Mouse (Mus musculus) ES-Bruce4 (cell line): ENCODE measurements around the gene D230025D16Rik. TPM values are rescaled to one million over a fixed set of nuclear protein-coding genes. Genes with fewer than 3 reads are reported as not detected.

Experiments
- H3K27ac ChIP-seq: 2 replicates; pipeline ENCODE4 v1.5.1; 2012; ENCODE audit warnings: low read length, inconsistent platforms; ENCODE audit not compliant: insufficient read depth
- H3K27me3 ChIP-seq: 2 replicates; pipeline ENCODE4 v1.6.1; 2012; ENCODE audit warnings: mild to moderate bottlenecking, low read length, inconsistent platforms; ENCODE audit not compliant: control insufficient read depth, poor library complexity, insufficient read depth, severe bottlenecking
- H3K36me3 ChIP-seq: 2 replicates; pipeline ENCODE4 v1.6.1; 2012; ENCODE audit warnings: inconsistent platforms, mild to moderate bottlenecking, low read length, moderate library complexity; ENCODE audit not compliant: control insufficient read depth, poor library complexity, insufficient read depth, severe bottlenecking
- H3K4me1 ChIP-seq: one replicate; pipeline ENCODE4 v1.8.1; 2011; ENCODE audit warnings: low read length; ENCODE audit not compliant: control insufficient read depth, insufficient read depth
- H3K4me3 ChIP-seq: 2 replicates; pipeline ENCODE4 v1.5.1; 2011; ENCODE audit warnings: low read depth, mild to moderate bottlenecking, low read length
- H3K9ac ChIP-seq: 2 replicates; pipeline ENCODE4 v1.6.1; 2012; ENCODE audit warnings: low read depth, mild to moderate bottlenecking, inconsistent platforms; ENCODE audit not compliant: poor library complexity, severe bottlenecking
- H3K9me3 ChIP-seq: replicated peaks from 2 replicates; pipeline ENCODE4 v1.6.1; 2012; ENCODE audit warnings: mild to moderate bottlenecking, low read length, inconsistent platforms; ENCODE audit not compliant: control insufficient read depth, poor library complexity, insufficient read depth, severe bottlenecking
- CTCF ChIP-seq: IDR thresholded peaks from one replicate; pipeline ENCODE4 v1.8.1; 2011; ENCODE audit warnings: low read depth, low read length
- EP300 ChIP-seq: IDR thresholded peaks from 2 replicates; pipeline ENCODE4 v1.6.1; 2011; ENCODE audit warnings: low read depth, low read length; ENCODE audit not compliant: insufficient read depth
- POLR2A ChIP-seq: IDR thresholded peaks from one replicate; pipeline ENCODE4 v1.8.1; 2011; ENCODE audit warnings: low read length; ENCODE audit not compliant: insufficient read depth
- polyA plus RNA-seq: library from polyadenylated mRNA; stranded (reverse); fragments of >200 nt; gene quantifications from 2 replicates; pipeline ENCODE4 v1.2.4, GENCODE M21; 2011; ENCODE audit warnings: low read depth; ENCODE audit not compliant: missing spikeins, insufficient read depth, insufficient read length

Gene D230025D16Rik
- polyA plus RNA-seq, 1 experiment: 88.0 TPM

DNA sequence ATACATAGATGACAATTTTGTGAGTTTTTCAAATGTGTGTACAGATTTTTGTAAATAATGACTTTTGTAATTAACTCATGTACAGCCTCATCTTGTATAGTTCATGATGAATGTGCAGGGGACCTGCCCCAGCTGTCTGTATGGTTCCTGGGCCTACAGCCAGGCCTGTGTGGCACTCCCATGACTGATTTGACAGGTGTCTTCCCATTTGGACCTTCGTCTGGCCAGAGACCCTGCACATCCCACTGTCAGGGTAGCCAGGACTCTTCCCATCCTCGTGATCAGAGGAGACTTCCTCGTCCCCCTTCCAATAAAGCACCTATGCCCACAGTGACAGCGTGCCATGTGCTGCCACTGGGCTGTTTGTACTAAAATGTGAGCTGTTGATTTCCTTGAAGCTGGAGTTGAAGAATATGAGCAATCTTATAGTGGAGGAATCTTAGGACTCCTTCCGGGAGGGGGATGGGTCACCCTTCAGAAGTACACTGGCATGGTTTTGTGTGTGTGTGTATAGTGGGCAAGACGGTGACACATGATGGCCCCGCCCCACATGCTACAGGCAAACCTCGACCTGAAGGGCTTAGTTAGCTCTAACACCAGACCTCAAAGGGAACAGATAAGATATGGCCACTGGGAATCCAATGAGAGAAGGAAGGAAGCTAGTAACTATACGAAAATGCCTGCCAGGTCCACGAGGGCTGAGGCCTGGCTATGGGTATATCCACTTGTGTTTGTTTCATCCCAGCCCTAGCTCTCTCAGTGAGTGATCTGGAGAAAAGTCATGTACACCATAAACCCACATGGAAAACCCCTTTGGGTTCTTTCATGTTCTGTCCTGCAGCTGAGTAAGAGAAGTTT lies 28.0 kb downstream of the D230025D16Rik start:
- no peaks in the 10 kb centered on the region for H3K9me3 ChIP-seq
- no peak overlapping the region for H3K4me3 ChIP-seq
- no peak overlapping the region for H3K9ac ChIP-seq
- TF ChIP-seq POLR2A: no peak
- TF ChIP-seq EP300: no peak
- no peak for TF ChIP-seq CTCF
- no peaks in the 10 kb centered on the region for H3K27me3 ChIP-seq
- peaks cover 41% of the 10 kb centered on the region for H3K36me3 ChIP-seq
- no peak overlapping the region for H3K27ac ChIP-seq
- H3K4me1 ChIP-seq: no peaks in the 10 kb centered on the region

DNA sequence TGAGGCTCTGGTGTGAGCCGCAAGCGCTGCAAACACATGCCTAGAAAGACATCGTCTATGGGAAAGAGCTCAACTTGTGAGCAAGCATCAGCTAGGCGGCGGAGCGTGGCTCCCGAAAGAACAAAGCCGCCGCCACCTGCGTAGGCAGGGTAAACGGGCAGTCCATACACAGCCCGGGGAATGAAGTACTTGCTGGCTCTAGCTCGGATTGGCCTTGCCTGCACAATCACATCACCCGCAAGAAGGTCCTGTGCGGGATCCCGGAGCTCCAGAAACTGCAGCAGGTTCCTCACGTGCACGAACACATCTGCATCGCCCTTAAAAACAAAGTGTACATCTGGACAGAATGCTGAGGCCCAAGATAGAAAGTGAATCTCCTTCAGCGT lies 28.8 kb downstream of the D230025D16Rik start:
- no peak overlapping the region for H3K27ac ChIP-seq
- H3K4me1 ChIP-seq: no peaks in the 10 kb centered on the region
- H3K36me3 ChIP-seq: peaks cover 33% of the 10 kb centered on the region
- H3K9ac ChIP-seq: peak overlapping the region; percentile 16; the same call in 1 of the 2 replicates
- TF ChIP-seq POLR2A (no peak), EP300 (no peak), CTCF (no peak)
- H3K27me3 ChIP-seq: no peaks in the 10 kb centered on the region
- no peak overlapping the region for H3K4me3 ChIP-seq
- no peaks in the 10 kb centered on the region for H3K9me3 ChIP-seq

DNA sequence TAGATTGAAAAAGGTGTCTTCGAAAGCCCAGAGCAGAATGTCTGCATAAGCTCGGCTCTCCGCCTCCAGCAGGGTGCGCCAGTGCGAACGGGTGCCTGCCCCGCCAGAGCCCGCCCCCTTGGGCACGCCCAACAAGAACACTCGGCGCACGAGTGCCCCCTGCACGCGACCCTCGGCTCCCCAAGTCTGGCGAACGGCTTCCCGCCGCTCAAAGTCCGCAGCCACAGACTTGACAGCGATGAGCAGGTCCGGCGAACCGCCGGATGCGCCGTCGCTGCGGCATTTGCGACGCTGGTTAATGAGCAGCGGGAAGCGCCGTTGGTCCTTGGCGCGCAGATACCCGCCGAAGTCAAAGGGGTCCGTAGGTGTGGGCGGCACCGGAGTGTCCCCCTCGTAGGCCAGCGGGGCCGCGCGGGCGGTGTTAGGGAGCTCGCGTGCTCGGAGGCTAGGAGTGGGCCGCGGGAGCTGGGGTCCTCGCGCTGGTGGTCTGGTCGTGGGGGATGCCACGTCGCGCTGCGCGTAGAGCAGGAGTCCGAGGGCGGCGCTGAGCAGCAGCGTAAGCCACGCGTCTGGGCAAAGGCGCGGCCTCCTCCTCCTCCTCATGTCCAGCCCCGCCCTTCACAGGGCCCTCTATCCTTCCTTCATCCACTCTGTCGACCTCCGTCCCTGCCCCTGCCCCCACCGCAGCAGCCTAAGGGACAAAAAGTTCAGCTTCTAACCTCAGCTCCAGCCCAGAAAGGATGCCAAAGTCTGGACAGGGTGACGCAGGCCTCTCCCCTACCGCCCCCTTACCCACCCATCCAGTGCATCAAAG lies 29.4 kb downstream of the D230025D16Rik start:
- TF ChIP-seq POLR2A (no peak), EP300 (0 out of 2 replicates have a peak, but pooled peaks have one; percentile 25), CTCF (peak; percentile 90)
- H3K27ac ChIP-seq: no peak overlapping the region

DNA sequence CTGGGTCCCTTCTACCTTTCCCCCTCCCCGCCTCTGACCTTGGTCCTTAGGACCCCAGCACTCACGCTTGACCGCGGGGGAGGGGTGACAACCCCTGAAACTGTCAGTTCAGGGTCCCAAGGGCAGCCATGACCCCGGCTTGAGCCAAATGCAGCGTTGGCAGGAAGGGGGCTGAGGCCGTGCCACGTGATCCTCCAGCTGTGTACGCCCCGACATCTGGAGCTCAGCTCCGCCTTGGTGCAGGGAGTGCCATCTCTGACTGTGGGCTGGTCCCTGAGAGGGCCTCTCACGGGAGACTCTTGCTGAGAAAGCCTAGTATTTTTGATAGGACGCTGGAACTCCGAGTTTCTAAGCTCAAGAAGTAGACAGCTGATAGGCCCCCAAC lies 30.0 kb downstream of the D230025D16Rik start, which contains the start of gene B3gnt9:
Gene B3gnt9 (minus strand): TSS at position 188 of the 385 bp plus-strand sequence.
- Histone ChIP-seq H3K27ac (no peak within 1 kb of the TSS), H3K9ac (peak within 1 kb of the TSS; percentile 59), H3K4me3 (peak within 1 kb of the TSS; percentile 56), H3K36me3 (peaks cover 23% of the 10 kb centered on the region), H3K4me1 (no peaks in the 10 kb centered on the region), H3K9me3 (no peaks in the 10 kb centered on the region), H3K27me3 (no peaks in the 10 kb centered on the region)
- TF ChIP-seq CTCF (no peak), POLR2A (no peak), EP300 (no peak)

More for the DNA sequence above, 29.4 kb downstream of the D230025D16Rik start:
- Histone ChIP-seq H3K4me1 (no peaks in the 10 kb centered on the region), H3K9ac (peak overlapping the region; percentile 59), H3K27me3 (no peaks in the 10 kb centered on the region), H3K9me3 (no peaks in the 10 kb centered on the region), H3K4me3 (peak overlapping the region; percentile 56), H3K36me3 (peaks cover 27% of the 10 kb centered on the region)

DNA sequence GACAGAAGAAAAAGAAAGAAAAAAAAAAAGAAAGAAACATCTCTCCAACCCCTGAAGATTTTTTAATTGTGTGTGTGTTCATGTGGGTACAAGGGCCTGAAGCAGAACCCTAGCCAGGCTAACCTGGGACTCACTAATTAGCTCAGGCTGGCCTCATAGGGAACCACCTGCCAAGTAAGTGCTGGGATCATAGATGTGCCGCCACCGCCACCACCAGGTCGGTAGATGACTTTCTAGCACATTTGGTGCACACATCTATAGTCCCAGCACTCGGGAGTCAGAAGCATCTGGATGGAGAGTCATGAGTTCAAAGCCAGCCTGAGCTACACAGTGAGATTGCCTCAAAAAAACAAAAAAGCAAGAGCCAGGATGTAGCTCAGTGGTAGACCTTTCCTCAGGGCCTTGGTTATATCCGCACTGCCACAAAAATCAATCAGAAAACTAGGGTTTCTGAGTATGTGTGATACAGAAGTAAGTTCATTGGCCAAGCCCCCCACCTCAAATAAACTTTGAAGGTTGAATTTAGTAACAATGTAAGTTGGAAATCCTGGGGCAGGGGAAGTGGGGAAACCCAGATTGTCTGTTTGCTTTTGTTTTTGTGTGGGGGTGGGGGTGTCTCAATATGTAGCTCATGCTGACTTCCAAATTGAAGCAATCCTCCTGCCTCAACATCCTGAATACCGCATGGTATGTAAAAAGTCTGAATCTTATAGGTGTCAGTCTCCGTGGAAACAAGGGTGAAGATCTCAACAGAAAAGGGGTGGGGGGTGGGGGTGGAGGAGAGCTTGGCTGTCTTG lies 32.6 kb downstream of the D230025D16Rik start:
- no peaks in the 10 kb centered on the region for H3K9me3 ChIP-seq
- no peak overlapping the region for H3K27ac ChIP-seq
- no peak overlapping the region for H3K9ac ChIP-seq
- peaks cover 4% of the 10 kb centered on the region; the same call in 1 of the 2 replicates for H3K36me3 ChIP-seq
- TF ChIP-seq CTCF: peak; percentile 46
- TF ChIP-seq EP300: no peak
- no peak for TF ChIP-seq POLR2A
- H3K4me3 ChIP-seq: no peak overlapping the region
- no peaks in the 10 kb centered on the region for H3K4me1 ChIP-seq
- H3K27me3 ChIP-seq: no peaks in the 10 kb centered on the region
